Mouse (Mus musculus) kidney, adult 8-10 months (tissue): ENCODE results near the gene Smagp.
A peak's percentile ranks its signal among the peaks of the same experiment; 100 is the strongest.

ENCODE experiments used
- DNase-seq, 2 experiments: peaks; one replicate each; pipeline ENCODE4 v3.0.0; 2022

Smagp gene

GRCm38 (mm10) chr15:100636700-100637501, at the start of gene Smagp:
Gene Smagp (minus strand): TSS chr15:100636940.
- DNase-seq = peak; percentile 86 to 90

DNA sequence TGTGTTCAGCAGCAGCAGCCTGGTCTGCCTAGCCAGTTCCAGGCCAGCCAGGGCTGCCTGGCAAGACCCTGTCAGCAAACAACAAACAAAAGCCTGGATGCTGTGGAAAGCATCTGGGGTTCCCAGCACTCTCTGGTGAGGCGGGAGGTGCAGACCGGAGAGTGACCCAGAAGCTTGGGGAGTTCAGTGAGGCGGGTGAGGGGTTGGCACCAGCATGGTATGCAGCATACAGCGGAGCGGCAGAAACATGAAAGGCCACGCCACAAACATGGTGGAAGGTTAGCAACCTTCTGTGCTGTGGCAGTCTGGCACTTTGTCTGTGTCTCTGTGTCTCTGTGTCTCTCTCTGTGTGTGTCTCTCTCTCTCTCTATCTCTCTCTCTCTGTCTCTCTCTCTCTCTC, 49.7 kb upstream of the Smagp start:
- no peak for DNase-seq

- no peak for DNase-seq
These were observed 49.1 kb upstream of the Smagp start for GRCm38 (mm10) chr15:100685849-100686248.

GRCm38 (mm10) chr15:100685255-100685654, 48.5 kb upstream of the Smagp start:
- no peak for DNase-seq

DNA sequence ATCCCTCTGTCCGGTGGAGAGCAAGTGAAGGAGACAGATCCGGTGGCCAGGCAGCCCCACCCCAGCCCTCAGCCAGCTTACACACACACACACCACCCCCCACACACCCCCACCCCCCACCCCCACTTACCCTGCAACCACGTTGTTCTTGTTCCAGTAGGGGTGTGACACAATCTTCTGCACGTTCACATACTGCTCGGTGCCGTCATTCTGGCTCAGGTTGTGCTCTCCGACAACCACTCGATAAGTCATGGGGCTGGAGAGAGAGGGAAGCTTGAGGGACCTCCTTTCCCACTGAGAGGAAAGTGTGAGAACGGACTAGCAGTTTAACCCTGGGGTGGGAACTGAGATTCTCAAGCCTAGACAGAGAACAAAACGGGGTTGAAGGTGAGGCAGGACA, 47.7 kb upstream of the Smagp start:
- DNase-seq = no peak

DNA sequence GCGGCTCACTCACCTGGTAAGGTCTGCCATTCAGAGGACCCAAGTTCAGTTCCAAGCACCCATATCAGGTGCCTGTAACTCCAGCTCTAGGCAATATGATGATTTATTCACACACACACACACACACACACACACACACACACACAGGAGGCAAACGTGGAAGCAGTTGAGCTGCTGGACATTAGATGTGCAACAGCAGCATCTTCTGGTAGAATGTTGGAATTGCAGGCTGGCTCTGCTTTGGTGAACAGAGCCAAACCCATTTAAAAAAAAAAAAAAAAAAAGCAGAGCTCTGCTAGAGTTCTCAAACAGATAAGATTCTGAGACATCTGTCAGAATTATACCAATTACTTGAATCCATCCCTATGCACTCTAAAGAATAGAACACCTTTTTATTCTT, 46.3 kb upstream of the Smagp start:
- peak; percentile 66 to 91 for DNase-seq

DNA sequence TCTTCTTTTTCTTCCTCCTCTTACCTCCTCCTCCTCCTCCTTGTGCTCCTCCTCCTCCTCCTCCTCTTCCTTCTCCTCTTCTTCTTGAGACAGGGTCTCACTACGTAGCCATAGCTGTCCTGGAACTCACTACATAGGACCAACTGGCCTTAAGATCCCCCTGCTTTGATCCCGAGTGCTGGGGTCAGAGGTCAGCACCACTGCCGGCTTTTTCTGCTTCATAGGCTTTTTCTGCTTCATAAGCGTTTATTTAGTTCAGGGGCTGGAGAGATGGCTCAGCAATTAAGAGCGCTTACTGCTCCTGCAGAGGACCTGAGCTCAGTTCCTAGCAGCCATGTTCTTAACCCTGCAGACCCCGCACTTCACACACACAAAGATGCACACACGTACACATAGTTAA, 45.0 kb upstream of the Smagp start:
- peak; percentile 64 to 65 for DNase-seq

GRCm38 (mm10) chr15:100680381-100680780, 43.6 kb upstream of the Smagp start:
- DNase-seq = peak in 1 of 2 experiments; percentile 33

- DNase-seq = peak; percentile 83 to 91
These were observed 42.3 kb upstream of the Smagp start for GRCm38 (mm10) chr15:100679005-100679404.

GRCm38 (mm10) chr15:100678581-100678980, 41.8 kb upstream of the Smagp start:
- DNase-seq = peak; percentile 85 to 90

- no peak for DNase-seq
These were observed 40.9 kb upstream of the Smagp start for GRCm38 (mm10) chr15:100677675-100678074.

DNA sequence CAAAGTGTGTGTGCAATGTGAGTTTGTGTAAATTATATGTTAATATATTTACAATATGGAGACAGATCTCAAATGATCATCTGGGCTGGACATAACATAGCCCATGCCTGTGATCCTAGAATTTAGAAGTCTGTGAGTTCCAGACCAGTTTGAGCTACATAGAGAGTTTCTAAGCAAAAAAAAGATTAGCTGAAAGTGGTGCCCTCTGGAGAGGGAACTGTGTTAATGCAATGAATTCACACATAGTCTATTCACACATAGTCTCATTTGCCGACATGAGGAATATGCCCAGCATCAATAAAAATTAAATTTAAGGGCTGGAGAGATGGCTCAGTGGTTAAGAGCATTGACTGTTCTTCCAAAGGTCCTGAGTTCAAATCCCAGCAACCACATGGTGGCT, 39.8 kb upstream of the Smagp start:
- no peak for DNase-seq

DNA sequence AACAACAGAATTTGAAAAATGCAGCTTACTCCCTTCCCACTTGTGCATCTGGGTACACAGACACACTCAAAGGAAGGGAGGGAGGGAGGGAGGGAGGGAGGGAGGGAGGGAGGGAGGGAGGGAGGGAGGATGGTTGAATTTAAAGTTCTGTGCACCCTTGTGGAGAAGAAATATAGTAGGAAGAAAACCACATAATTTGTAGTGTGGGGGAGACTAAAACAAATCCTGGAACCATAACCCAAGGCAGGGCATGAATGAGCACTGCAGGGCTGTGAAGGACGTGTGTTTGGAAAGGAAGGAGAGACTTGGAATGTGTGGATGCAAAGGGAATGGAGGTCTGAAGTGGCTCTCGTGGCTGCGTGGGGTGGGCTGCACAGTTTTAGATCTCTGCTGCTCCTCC, 38.7 kb upstream of the Smagp start:
- DNase-seq = no peak

DNA sequence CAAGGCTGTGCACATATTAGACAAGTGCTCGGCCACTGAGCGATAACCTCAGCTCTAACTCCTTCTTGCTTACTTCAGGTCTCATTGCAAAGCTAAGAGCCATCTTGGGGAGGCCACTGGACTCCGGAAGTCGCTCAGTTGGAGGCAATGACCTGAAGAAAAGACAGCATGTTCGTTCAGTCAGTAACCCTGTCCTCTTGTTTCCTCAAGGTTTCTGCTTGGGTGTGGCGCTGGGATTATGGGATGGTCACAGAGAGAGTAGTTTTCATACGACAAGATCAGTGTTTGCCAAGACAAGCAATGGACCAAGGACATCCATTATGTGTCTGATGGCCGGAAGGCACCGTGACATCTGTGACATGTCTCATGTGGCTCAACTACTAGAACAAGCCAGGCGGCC, 37.8 kb upstream of the Smagp start:
- DNase-seq = no peak

DNA sequence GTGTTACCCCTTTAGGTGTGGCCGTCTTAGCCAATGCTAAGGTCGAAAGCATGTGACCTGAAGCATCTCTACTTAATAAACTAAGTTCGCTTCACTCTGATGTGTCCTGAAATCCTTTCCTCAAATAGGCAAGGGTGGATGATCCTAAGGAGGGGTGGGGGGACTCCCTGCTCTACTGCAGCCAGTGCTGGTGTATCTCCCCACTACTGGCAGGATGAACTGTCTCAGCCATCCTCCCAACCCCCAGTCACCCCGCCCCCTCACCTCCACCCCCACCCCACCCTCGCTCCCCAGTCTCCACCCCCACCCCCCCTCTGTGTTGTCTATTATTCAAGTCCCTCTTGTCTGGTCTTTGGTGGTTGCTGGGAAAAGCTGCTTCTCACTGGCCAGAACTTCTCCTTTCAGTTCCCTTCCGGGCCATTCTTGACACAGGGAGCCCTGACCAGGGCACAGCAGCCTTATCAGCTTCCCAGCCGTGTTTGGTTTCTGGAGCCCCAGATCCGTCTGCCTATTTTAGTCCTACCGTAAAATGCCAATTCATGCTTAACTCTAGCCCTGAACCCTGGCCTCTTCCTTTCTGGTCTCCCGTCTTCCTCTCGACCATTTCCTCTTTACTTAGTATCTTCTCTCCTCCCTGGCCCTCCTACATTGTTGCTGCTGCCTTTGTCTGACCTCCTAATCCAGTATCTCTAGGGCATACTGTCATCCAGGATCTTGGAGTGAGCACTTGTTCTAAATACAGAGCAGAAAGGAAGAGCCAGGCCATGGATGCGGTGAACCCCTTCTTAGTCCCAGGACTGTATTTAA, 37.0 kb upstream of the Smagp start:
- no peak for DNase-seq

GRCm38 (mm10) chr15:100670833-100671232, 34.1 kb upstream of the Smagp start:
- DNase-seq = no peak

DNA sequence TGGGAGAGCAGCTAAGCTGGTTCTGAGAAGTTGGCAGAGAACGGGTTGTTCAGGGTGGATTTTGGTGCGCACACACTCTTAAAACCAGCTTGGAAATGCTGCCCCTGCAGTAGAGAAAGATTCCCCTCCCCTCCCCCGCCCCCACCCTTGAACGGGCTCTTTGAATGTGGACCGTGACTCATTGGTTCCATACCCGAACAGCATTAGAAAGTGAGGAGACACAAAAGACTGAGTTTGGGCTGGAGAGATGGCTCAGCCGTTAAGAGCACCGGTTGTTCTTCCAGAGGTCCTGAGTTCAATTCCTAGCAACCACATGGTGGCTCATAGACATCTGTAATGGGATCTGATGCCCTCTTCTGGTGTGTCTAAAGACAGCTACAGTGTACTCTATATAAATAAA, 33.3 kb upstream of the Smagp start:
- no peak for DNase-seq

GRCm38 (mm10) chr15:100669337-100669736, 32.6 kb upstream of the Smagp start, which contains the start of gene Bin2:
Gene Bin2 (minus strand): TSS chr15:100669553.
- no peak for DNase-seq

GRCm38 (mm10) chr15:100667871-100668545, 31.3 kb upstream of the Smagp start:
- no peak for DNase-seq

- no peak for DNase-seq
These were observed 30.7 kb upstream of the Smagp start for GRCm38 (mm10) chr15:100667420-100667819.

DNA sequence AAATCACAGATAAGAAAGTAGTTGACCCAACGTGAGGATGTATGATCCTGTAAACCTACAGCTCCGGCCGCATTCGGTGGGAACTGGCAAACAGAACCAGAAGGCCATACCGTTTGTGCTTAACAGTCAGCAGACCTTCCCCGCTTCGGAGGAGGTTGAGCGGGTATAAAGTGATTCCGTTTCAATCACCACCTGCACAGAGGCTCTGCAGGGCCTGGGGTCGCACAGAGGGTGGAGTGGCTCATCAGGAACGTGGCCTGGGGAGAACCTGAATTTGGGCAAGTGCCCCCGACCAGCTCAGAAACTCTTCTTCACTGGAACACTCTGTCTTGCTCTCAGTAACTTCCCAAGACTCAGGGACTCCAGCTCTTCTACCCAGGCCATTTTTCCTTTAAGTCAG, 30.1 kb upstream of the Smagp start:
- no peak for DNase-seq

GRCm38 (mm10) chr15:100666219-100666696, 29.5 kb upstream of the Smagp start:
- DNase-seq = no peak
